22 mouse cellular contexts compared by ENCODE assay signal in the genomic region with DNA sequence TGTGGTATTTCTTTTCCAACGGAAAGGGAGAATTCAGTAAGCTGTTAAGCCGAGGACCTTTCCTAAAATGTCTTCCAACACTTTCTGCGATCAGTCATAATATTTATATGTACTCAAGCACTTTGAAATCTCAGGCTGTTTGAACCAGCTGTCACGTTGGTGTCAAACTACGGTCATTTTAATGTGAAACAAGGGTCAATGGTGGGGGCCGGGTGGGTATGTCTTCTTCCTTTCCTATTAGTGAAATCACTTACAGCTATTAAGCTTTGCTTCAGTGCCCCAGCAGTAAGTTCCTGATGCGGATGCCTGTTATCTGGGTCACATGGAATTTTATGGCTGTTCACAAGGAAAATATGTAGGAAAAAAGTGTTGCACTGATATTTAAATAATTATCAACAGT. TPM values are rescaled to one million over a fixed set of nuclear protein-coding genes. Genes with fewer than 3 reads are reported as not detected.
A peak's percentile ranks its signal among the peaks of the same experiment; 100 is the strongest.
DNase-seq lines count a peak whose midpoint lies in the region; ATAC-seq and TF ChIP-seq lines count a peak whose summit lies in the region.
"Had no signal": no experiment of that assay in that cellular context is flagged by ENCODE, and none has a peak within 500 bp of the region (broad histone marks: within the 10 kb centered on the region; RNA-seq: fewer than 3 reads in every experiment).

No protein-coding gene starts in this region.

- no peaks in the 10 kb centered on the region for H3K9me3 ChIP-seq in lung, embryonic 16.5 days (ENCODE audit: control insufficient read depth, low read length)
- H3K9me3 ChIP-seq: embryonic facial prominence, embryonic 15.5 days; hindbrain, embryonic 12.5 days; kidney, embryonic 15.5 days; midbrain, embryonic 12.5 days; neural tube, embryonic 13.5 days had no signal

- H3K4me2 ChIP-seq in lung, embryonic 16.5 days (ENCODE audit: low read depth, low read length): no peak overlapping the region
- H3K4me2 ChIP-seq: embryonic facial prominence, embryonic 15.5 days; heart, embryonic 11.5 days; hindbrain, embryonic 12.5 days; kidney, embryonic 15.5 days; liver, embryonic 11.5 days; midbrain, embryonic 12.5 days; neural tube, embryonic 13.5 days had no signal

- no peak overlapping the region for H3K27ac ChIP-seq in lung, embryonic 16.5 days (ENCODE audit: low read length)
- H3K27ac ChIP-seq: embryonic facial prominence, embryonic 15.5 days; hindbrain, embryonic 12.5 days; kidney, embryonic 15.5 days; midbrain, embryonic 12.5 days; neural tube, embryonic 13.5 days had no signal

- no peak overlapping the region for H3K9ac ChIP-seq in lung, embryonic 16.5 days (ENCODE audit: low read length)
- H3K9ac ChIP-seq: embryonic facial prominence, embryonic 15.5 days; forebrain, postnatal 0 days; hindbrain, embryonic 12.5 days; kidney, embryonic 15.5 days; midbrain, embryonic 12.5 days; neural tube, embryonic 13.5 days had no signal

- no peaks in the 10 kb centered on the region for H3K27me3 ChIP-seq in lung, embryonic 16.5 days (ENCODE audit: control insufficient read depth, insufficient read depth, low read depth, low read length)
- H3K27me3 ChIP-seq: embryonic facial prominence, embryonic 15.5 days; hindbrain, embryonic 12.5 days; kidney, embryonic 15.5 days; midbrain, embryonic 12.5 days; neural tube, embryonic 13.5 days had no signal

- peak; percentile 68; the same call in 1 of the 2 replicates for ATAC-seq in lung, embryonic 16.5 days (ENCODE audit: low read depth)
- ATAC-seq: forebrain, postnatal 0 days had no signal

- H3K36me3 ChIP-seq in lung, embryonic 16.5 days (ENCODE audit: control insufficient read depth, insufficient read depth, low read length): no peaks in the 10 kb centered on the region
- H3K36me3 ChIP-seq: embryonic facial prominence, embryonic 15.5 days; hindbrain, embryonic 12.5 days; kidney, embryonic 15.5 days; midbrain, embryonic 12.5 days; neural tube, embryonic 13.5 days had no signal

- no peaks in the 10 kb centered on the region; the same call in 1 of the 2 replicates for H3K4me1 ChIP-seq in lung, adult 2 months (ENCODE audit: control insufficient read depth, insufficient read depth, low read length)
- H3K4me1 ChIP-seq in lung, embryonic 16.5 days (replicated peaks; ENCODE audit: control insufficient read depth, insufficient read depth, low read length): peaks cover 10% of the 10 kb centered on the region
- H3K4me1 ChIP-seq: embryonic facial prominence, embryonic 15.5 days; hindbrain, embryonic 12.5 days; kidney, embryonic 15.5 days; midbrain, embryonic 12.5 days; neural tube, embryonic 13.5 days had no signal

- no peak overlapping the region for H3K4me3 ChIP-seq in lung, adult 2 months (replicated peaks; ENCODE audit: extremely low read depth, low read depth, low read length)
- no peak overlapping the region for H3K4me3 ChIP-seq in lung, embryonic 16.5 days (ENCODE audit: low read length)
- H3K4me3 ChIP-seq: embryonic facial prominence, embryonic 15.5 days; hindbrain, embryonic 12.5 days; kidney, embryonic 15.5 days; midbrain, embryonic 12.5 days; neural tube, embryonic 13.5 days had no signal

- TF ChIP-seq CTCF in lung, adult 2 months (IDR thresholded peaks at IDR 0.05; ENCODE audit: insufficient read depth, low read length): no peak

- 29% methylated on average over 7 of the region's 7 CpGs for WGBS in lung, adult 2 months
- 17% methylated on average over 7 of the region's 7 CpGs for WGBS in lung, embryonic 16.5 days

- peak; percentile 10 to 18 for DNase-seq in lung, adult 18-20 months
- DNase-seq in lung, adult 2 months: no peak
- DNase-seq in retina, embryonic 14.5 days (ENCODE audit: low spot score): peak; percentile 69
- no peak for DNase-seq in Muller cell, postnatal 12 days (ENCODE audit: inconsistent ontology term)
- DNase-seq in layer of hippocampus, adult 9-10 months (ENCODE audit: low spot score): no peak
- DNase-seq in testis, postnatal 14 days (ENCODE audit: low spot score): no peak
- DNase-seq: cerebellum, adult 9-10 months; forebrain, postnatal 0 days; heart, postnatal 10 days; layer of hippocampus, postnatal 36 days; thymus, adult 2 months had no signal

- no peak for TF ChIP-seq POLR2A in lung, adult 2 months (IDR thresholded peaks at IDR 0.05; ENCODE audit: borderline replicate concordance, extremely low read depth, low read depth, low read length)

RNA-seq across cellular contexts. Expression of gene Lrat, which starts 46.9 kb away (rescaled TPM):
- polyA plus RNA-seq in lung, adult 2 months (2012; rRNA removed): 5.5 and 13.8 TPM in 2 replicates
- 0.44 and 0.64 TPM in 2 replicates for polyA plus RNA-seq in lung, embryonic 16.5 days (2015; fragmentation: Nextera tagmentation; extraction: Ambion mirVana)
- polyA plus RNA-seq: C2C12 had no signal

RNA-seq across cellular contexts. Expression of gene Fgg, which starts 56.9 kb away (rescaled TPM):
- 0.32 and 1.4 TPM in 2 replicates for polyA plus RNA-seq in lung, adult 2 months (2012; rRNA removed)
- polyA plus RNA-seq in lung, embryonic 16.5 days (2015; fragmentation: Nextera tagmentation; extraction: Ambion mirVana): 1.5 and 16.1 TPM in 2 replicates
- polyA plus RNA-seq: C2C12; embryonic facial prominence, embryonic 15.5 days; forebrain, postnatal 0 days; hindbrain, embryonic 12.5 days; large intestine, adult 2 months; midbrain, embryonic 12.5 days; neural tube, embryonic 13.5 days; urinary bladder, adult 2 months had no signal

Comparison
In these comparisons a context has a peak if more than half of its experiments do, and no peak if none do; other contexts are left out.
1. DNase-seq: peak in lung, adult 18-20 months (2 of 2) and retina, embryonic 14.5 days (single experiment); none in lung, adult 2 months (single experiment), Muller cell, postnatal 12 days (single experiment), layer of hippocampus, adult 9-10 months (single experiment) and testis, postnatal 14 days (single experiment).